ENCODE assay signal across 13 mouse cellular contexts in the genomic region with DNA sequence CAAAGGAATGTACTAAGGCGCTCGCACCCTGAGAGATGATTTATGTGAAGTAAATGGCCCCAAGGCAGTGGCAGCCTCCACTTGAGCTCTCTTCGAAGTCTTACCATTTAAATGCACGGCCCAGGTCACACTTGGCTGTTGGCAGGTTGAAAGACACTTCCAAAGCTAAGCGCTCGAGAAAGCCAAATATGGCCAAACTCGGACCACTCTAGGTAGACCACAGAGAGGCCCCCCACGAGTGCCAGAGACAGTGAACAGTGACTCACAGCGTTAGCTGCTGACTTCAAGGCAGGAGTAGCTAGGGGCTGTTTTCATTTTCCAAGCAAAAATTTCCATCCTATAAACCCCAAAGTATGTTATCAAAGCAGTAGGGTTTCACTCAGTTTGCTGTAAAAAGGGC.
DNase-seq lines count a peak whose midpoint lies in the region; ATAC-seq and TF ChIP-seq lines count a peak whose summit lies in the region.
"Had no signal": no experiment of that assay in that cellular context is flagged by ENCODE, and none has a peak within 500 bp of the region (broad histone marks: within the 10 kb centered on the region; RNA-seq: fewer than 3 reads in every experiment).

No protein-coding gene starts in this region.

- H3K27ac ChIP-seq in heart, adult 2 months, result peak overlapping the region; percentile 64
- H3K27ac ChIP-seq in intestine, embryonic 14.5 days (ENCODE audit: low read depth), result peak overlapping the region; percentile 70
- H3K27ac ChIP-seq in intestine, postnatal 0 days (ENCODE audit: low read depth, low read length), result no peak overlapping the region
- H3K27ac ChIP-seq in embryonic fibroblast, embryonic 13.5 days (ENCODE audit: insufficient read depth, low read length), result peak overlapping the region; percentile 95
- H3K27ac ChIP-seq in stomach, embryonic 14.5 days (ENCODE audit: low read length), result peak overlapping the region; percentile 85
- H3K27ac ChIP-seq: hindbrain, embryonic 14.5 days had no signal

- H3K27me3 ChIP-seq in heart, adult 2 months (ENCODE audit: control insufficient read depth, insufficient read depth, low read length), result no peaks in the 10 kb centered on the region
- no peaks in the 10 kb centered on the region for H3K27me3 ChIP-seq in intestine, embryonic 14.5 days (replicated peaks; ENCODE audit: control insufficient read depth, insufficient read depth, low read length)
- H3K27me3 ChIP-seq in intestine, postnatal 0 days (replicated peaks; ENCODE audit: control insufficient read depth, insufficient read depth, low read length), result no peaks in the 10 kb centered on the region
- H3K27me3 ChIP-seq in stomach, embryonic 14.5 days (ENCODE audit: control insufficient read depth, insufficient read depth, low read length), result no peaks in the 10 kb centered on the region

- no peak overlapping the region for H3K9ac ChIP-seq in heart, adult 2 months (ENCODE audit: low read depth, low read length)
- no peak overlapping the region for H3K9ac ChIP-seq in intestine, embryonic 14.5 days (ENCODE audit: low read length)
- no peak overlapping the region for H3K9ac ChIP-seq in intestine, postnatal 0 days (ENCODE audit: low read depth, low read length)
- H3K9ac ChIP-seq in stomach, embryonic 14.5 days (replicated peaks; ENCODE audit: low read depth, low read length), result no peak overlapping the region
- H3K9ac ChIP-seq: hindbrain, embryonic 14.5 days; liver, postnatal 0 days had no signal

- intact Hi-C loops in heart, adult 2 months (cut with DNase I), result no loop called here
- intact Hi-C loops in heart, postnatal 25 days (cut with DNase I), result loop anchor here (5.0 kb wide), 1 partner anchor 97 kb away; no protein-coding TSS in a partner anchor

- no peaks in the 10 kb centered on the region for H3K9me3 ChIP-seq in intestine, embryonic 14.5 days (ENCODE audit: control insufficient read depth, low read length)
- no peaks in the 10 kb centered on the region for H3K9me3 ChIP-seq in intestine, postnatal 0 days (ENCODE audit: control insufficient read depth)
- no peaks in the 10 kb centered on the region for H3K9me3 ChIP-seq in stomach, embryonic 14.5 days (ENCODE audit: control insufficient read depth, low read depth, low read length)

- no peak for ATAC-seq in intestine, embryonic 14.5 days (replicated peaks; ENCODE audit: low FRiP score, low TSS enrichment, low read depth)
- ATAC-seq in intestine, postnatal 0 days, result no peak
- peak; percentile 47; the same call in 1 of the 2 replicates for ATAC-seq in stomach, embryonic 14.5 days (ENCODE audit: insufficient number of reproducible peaks, insufficient read depth, low FRiP score, low read depth)
- ATAC-seq: liver, postnatal 0 days; midbrain, embryonic 16.5 days had no signal

- no peak for DNase-seq in heart, adult 2 months
- no peak for DNase-seq in heart, postnatal 25 days (ENCODE audit: low spot score)
- no peak for DNase-seq in intestine, embryonic 14.5 days (ENCODE audit: low spot score)
- no peak for DNase-seq in cerebellum, adult 8-10 months
- DNase-seq in kidney, postnatal 10 days, result no peak
- DNase-seq: gastrocnemius, postnatal 36 days; kidney, adult 8-10 months; liver, postnatal 0 days had no signal

- H3K79me2 ChIP-seq in heart, adult 2 months (replicated peaks; ENCODE audit: control insufficient read depth, insufficient read depth, low read length), result no peaks in the 10 kb centered on the region

- TF ChIP-seq CTCF in heart, adult 2 months (IDR thresholded peaks at IDR 0.05), result no peak
- TF ChIP-seq CTCF in intestine, postnatal 0 days (IDR thresholded peaks at IDR 0.05; ENCODE audit: low read depth), result no peak
- TF ChIP-seq CTCF in embryonic fibroblast, embryonic 13.5 days (IDR thresholded peaks at IDR 0.05; ENCODE audit: borderline replicate concordance, insufficient read depth, low read length), result no peak

- peaks cover 20% of the 10 kb centered on the region for H3K4me1 ChIP-seq in heart, adult 2 months (ENCODE audit: control insufficient read depth, insufficient read depth, low read length)
- H3K4me1 ChIP-seq in intestine, embryonic 14.5 days (replicated peaks; ENCODE audit: control insufficient read depth, insufficient read depth, low read length), result peaks cover 18% of the 10 kb centered on the region; the same call in 1 of the 2 replicates
- H3K4me1 ChIP-seq in intestine, postnatal 0 days (replicated peaks; ENCODE audit: control insufficient read depth, insufficient read depth, low read length), result 0 out of 2 replicates have a peak, but pooled peaks cover 4% of the 10 kb centered on the region
- H3K4me1 ChIP-seq in embryonic fibroblast, embryonic 13.5 days (ENCODE audit: control insufficient read depth, insufficient read depth, low read length), result peaks cover 28% of the 10 kb centered on the region
- peaks cover 20% of the 10 kb centered on the region for H3K4me1 ChIP-seq in stomach, embryonic 14.5 days (ENCODE audit: control insufficient read depth, insufficient read depth, low read length)

- peaks cover 19% of the 10 kb centered on the region for H3K36me3 ChIP-seq in heart, adult 2 months (ENCODE audit: control insufficient read depth, insufficient read depth, low read length)
- no peaks in the 10 kb centered on the region for H3K36me3 ChIP-seq in intestine, embryonic 14.5 days (ENCODE audit: control insufficient read depth, insufficient read depth, low read length)
- no peaks in the 10 kb centered on the region for H3K36me3 ChIP-seq in intestine, postnatal 0 days (ENCODE audit: control insufficient read depth, insufficient read depth)
- H3K36me3 ChIP-seq in stomach, embryonic 14.5 days (ENCODE audit: control insufficient read depth, insufficient read depth, low read length), result no peaks in the 10 kb centered on the region

- TF ChIP-seq EP300 in heart, adult 2 months (IDR thresholded peaks at IDR 0.05; ENCODE audit: insufficient read depth, low read depth, low read length), result no peak

- H3K4me3 ChIP-seq in heart, adult 2 months, result no peak overlapping the region
- no peak overlapping the region for H3K4me3 ChIP-seq in intestine, embryonic 14.5 days (ENCODE audit: low read depth, low read length)
- no peak overlapping the region for H3K4me3 ChIP-seq in intestine, postnatal 0 days (ENCODE audit: low read depth, low read length)
- no peak overlapping the region for H3K4me3 ChIP-seq in embryonic fibroblast, embryonic 13.5 days (ENCODE audit: insufficient read depth, low read length)
- H3K4me3 ChIP-seq in stomach, embryonic 14.5 days (ENCODE audit: low read depth, low read length), result no peak overlapping the region

- no peak for TF ChIP-seq POLR2A in heart, adult 2 months (IDR thresholded peaks at IDR 0.05; ENCODE audit: insufficient read depth, low read depth, low read length)
- TF ChIP-seq POLR2A in embryonic fibroblast, embryonic 13.5 days (IDR thresholded peaks at IDR 0.05; ENCODE audit: low read depth, low read length), result no peak

- 72% methylated on average over 9 of the region's 9 CpGs for WGBS in heart, adult 2 months
- WGBS in intestine, embryonic 14.5 days, result 50% methylated on average over 9 of the region's 9 CpGs
- WGBS in intestine, postnatal 0 days, result 72% methylated on average over 9 of the region's 9 CpGs
- WGBS in stomach, embryonic 14.5 days, result 33% methylated on average over 9 of the region's 9 CpGs

- H3K4me2 ChIP-seq in intestine, embryonic 14.5 days (ENCODE audit: low read length), result no peak overlapping the region
- H3K4me2 ChIP-seq in intestine, postnatal 0 days (replicated peaks; ENCODE audit: low read depth), result no peak overlapping the region
- no peak overlapping the region for H3K4me2 ChIP-seq in stomach, embryonic 14.5 days (replicated peaks; ENCODE audit: low read depth, low read length)
- H3K4me2 ChIP-seq: hindbrain, embryonic 14.5 days had no signal
